Mouse (Mus musculus) gastrocnemius, adult 2 months (tissue): ENCODE results near the gene Fgd6. TPM values are rescaled to one million over a fixed set of nuclear protein-coding genes. Genes with fewer than 3 reads are reported as not detected.
A peak's percentile ranks its signal among the peaks of the same experiment; 100 is the strongest.

Source experiments
- DNase-seq: peaks from one replicate; pipeline ENCODE4 v3.0.0; 2022
- H3K27ac ChIP-seq: fragments of 200-600 bp; 2 replicates; pipeline ENCODE4 v1.8.1; 2022; ENCODE audit warnings: mild to moderate bottlenecking
- H3K4me3 ChIP-seq: fragments of 200-600 bp; 2 replicates; pipeline ENCODE4 v1.8.1; 2022; ENCODE audit warnings: mild to moderate bottlenecking, moderate library complexity
- CTCF ChIP-seq: fragments of 200-600 bp; IDR thresholded peaks from 2 replicates; pipeline ENCODE4 v1.8.1; 2022; ENCODE audit warnings: antibody characterized with exemption, mild to moderate bottlenecking, moderate library complexity
- intact Hi-C: fragments of 180-260 bp; cut with DNase I; formaldehyde crosslinking; loops from one replicate; pipeline ENCODE4 v1.15.1; 2025
- long read RNA-seq, 2 experiments: library from polyadenylated mRNA; stranded (forward); transcript quantifications; one replicate each; pipeline ENCODE4 v2.0.0; 2021
- total RNA-seq, 2 experiments: library from RNA; stranded (reverse); gene quantifications; 2 replicates each; pipeline ENCODE4 v1.2.3; 2021

Gene Fgd6
- total RNA-seq: 1 to 10 TPM; 2.4 to 3.2 TPM
- long read RNA-seq, experiment 1, full-length matches to known transcripts: 1 of 1 reads
- long read RNA-seq, experiment 1, partial matches to known transcripts: 0 of 1 reads
- long read RNA-seq, experiment 1, other reads (novel, unspliced or antisense): 0 of 1 reads
- long read RNA-seq, experiment 2, full-length matches to known transcripts: 2 of 2 reads
- long read RNA-seq, experiment 2, partial matches to known transcripts: 0 of 2 reads
- long read RNA-seq, experiment 2, other reads (novel, unspliced or antisense): 0 of 2 reads

- DNase-seq: peak; percentile 99
- Histone ChIP-seq H3K27ac (peak within 1 kb of the TSS; percentile 95), H3K4me3 (peak within 1 kb of the TSS; percentile 80)
- intact Hi-C loops: loop anchor here (1.0 to 5.0 kb wide), 2 partner anchors 80 to 219 kb away; no protein-coding TSS in a partner anchor
- TF ChIP-seq CTCF: peak; percentile 90
Observed at GRCm38 (mm10) chr10:94035658-94036374, at the start of gene Fgd6, which contains the start of gene Vezt. Fgd6 (plus strand) TSS chr10:94036001. Vezt (minus strand) TSS chr10:94035817.

- DNase-seq: no peak
- Histone ChIP-seq H3K27ac (no peak overlapping the region), H3K4me3 (no peak overlapping the region)
- TF ChIP-seq CTCF: no peak
- intact Hi-C loops: no loop called here
Observed at GRCm38 (mm10) chr10:93994136-93994535, 41.7 kb upstream of the Fgd6 start.

GRCm38 (mm10) chr10:93995100-93995499, 40.7 kb upstream of the Fgd6 start:
- DNase-seq: no peak
- intact Hi-C loops: no loop called here
- no peak for TF ChIP-seq CTCF
- Histone ChIP-seq H3K4me3 (no peak overlapping the region), H3K27ac (no peak overlapping the region)

- DNase-seq: no peak
- intact Hi-C loops: no loop called here
- no peak for TF ChIP-seq CTCF
- Histone ChIP-seq H3K27ac (no peak overlapping the region; the same call in 1 of the 2 replicates), H3K4me3 (no peak overlapping the region)
Observed at GRCm38 (mm10) chr10:93999357-93999756, 36.4 kb upstream of the Fgd6 start.

- Histone ChIP-seq H3K4me3 (no peak overlapping the region), H3K27ac (no peak overlapping the region)
- no peak for DNase-seq
- intact Hi-C loops: no loop called here
- TF ChIP-seq CTCF: no peak
Observed at GRCm38 (mm10) chr10:94000223-94000622, 35.6 kb upstream of the Fgd6 start.

GRCm38 (mm10) chr10:94008356-94008755, 27.4 kb upstream of the Fgd6 start:
- no peak for DNase-seq
- intact Hi-C loops: no loop called here
- Histone ChIP-seq H3K4me3 (no peak overlapping the region), H3K27ac (no peak overlapping the region)
- no peak for TF ChIP-seq CTCF

- no peak for DNase-seq
- H3K27ac ChIP-seq: no peak overlapping the region
- TF ChIP-seq CTCF: no peak
- no peak overlapping the region for H3K4me3 ChIP-seq
- intact Hi-C loops: loop anchor here (5.0 kb wide), 1 partner anchor 107 kb away; no protein-coding TSS in a partner anchor
Observed at GRCm38 (mm10) chr10:94009991-94010679, 25.7 kb upstream of the Fgd6 start.

GRCm38 (mm10) chr10:94011024-94011423, 24.8 kb upstream of the Fgd6 start:
- TF ChIP-seq CTCF: no peak
- DNase-seq: no peak
- intact Hi-C loops: loop anchor here (5.0 kb wide), 1 partner anchor 106 kb away; no protein-coding TSS in a partner anchor
- no peak overlapping the region for H3K4me3 ChIP-seq
- no peak overlapping the region for H3K27ac ChIP-seq

GRCm38 (mm10) chr10:94013196-94013595, 22.6 kb upstream of the Fgd6 start:
- Histone ChIP-seq H3K4me3 (no peak overlapping the region), H3K27ac (no peak overlapping the region)
- TF ChIP-seq CTCF: peak; percentile 78
- intact Hi-C loops: loop anchor here (5.0 kb wide), 1 partner anchor 104 kb away; no protein-coding TSS in a partner anchor
- DNase-seq: peak; percentile 67

- no peak for TF ChIP-seq CTCF
- intact Hi-C loops: loop anchor here (5.0 kb wide), 1 partner anchor 103 kb away; no protein-coding TSS in a partner anchor
- no peak overlapping the region for H3K27ac ChIP-seq
- no peak for DNase-seq
- H3K4me3 ChIP-seq: no peak overlapping the region
Observed at GRCm38 (mm10) chr10:94014200-94014599, 21.6 kb upstream of the Fgd6 start.

GRCm38 (mm10) chr10:94017455-94017854, 18.3 kb upstream of the Fgd6 start:
- H3K4me3 ChIP-seq: no peak overlapping the region
- intact Hi-C loops: no loop called here
- TF ChIP-seq CTCF: no peak
- H3K27ac ChIP-seq: no peak overlapping the region
- no peak for DNase-seq

GRCm38 (mm10) chr10:94020587-94020986, 15.2 kb upstream of the Fgd6 start:
- intact Hi-C loops: no loop called here
- TF ChIP-seq CTCF: no peak
- Histone ChIP-seq H3K27ac (no peak overlapping the region), H3K4me3 (no peak overlapping the region)
- DNase-seq: no peak

GRCm38 (mm10) chr10:94021059-94021458, 14.7 kb upstream of the Fgd6 start:
- no peak for DNase-seq
- TF ChIP-seq CTCF: no peak
- no peak overlapping the region for H3K27ac ChIP-seq
- H3K4me3 ChIP-seq: no peak overlapping the region
- intact Hi-C loops: no loop called here
